ENCODE assay signal across 9 mouse cellular contexts in the genomic region with DNA sequence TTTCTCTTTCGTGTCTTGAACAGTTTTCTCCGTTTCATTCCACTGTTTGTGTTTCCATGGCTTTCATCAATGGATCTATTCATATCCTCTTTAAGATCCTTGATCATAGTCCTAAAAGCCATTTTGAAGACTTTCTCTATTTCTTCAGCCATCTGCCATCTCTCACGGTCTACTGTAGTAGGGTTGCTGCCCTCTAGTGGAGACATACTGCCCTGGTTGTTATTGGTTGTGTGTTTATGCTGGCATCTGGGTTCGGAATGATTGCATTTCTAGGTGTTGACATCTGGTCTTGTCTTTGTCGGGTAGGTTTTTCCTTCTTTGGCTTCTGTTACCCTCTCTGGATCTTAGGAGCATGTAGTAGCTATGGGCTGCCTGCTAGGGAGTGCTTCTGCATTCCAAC. TPM values are rescaled to one million over a fixed set of nuclear protein-coding genes. Genes with fewer than 3 reads are reported as not detected.
A peak's percentile ranks its signal among the peaks of the same experiment; 100 is the strongest.
DNase-seq lines count a peak whose midpoint lies in the region; ATAC-seq and TF ChIP-seq lines count a peak whose summit lies in the region.
"Had no signal": no experiment of that assay in that cellular context is flagged by ENCODE, and none has a peak within 500 bp of the region (broad histone marks: within the 10 kb centered on the region; RNA-seq: fewer than 3 reads in every experiment).

No protein-coding gene starts in this region.

- H3K4me3 ChIP-seq in heart, embryonic 10.5 days, result no peak overlapping the region
- no peak overlapping the region for H3K4me3 ChIP-seq in forebrain, embryonic 11.5 days (ENCODE audit: low read depth, low read length)
- H3K4me3 ChIP-seq: myocyte had no signal

- 0 out of 2 replicates have a peak, but pooled peaks cover 9% of the 10 kb centered on the region for H3K27me3 ChIP-seq in heart, embryonic 10.5 days (ENCODE audit: insufficient read depth, poor library complexity, severe bottlenecking)
- no peaks in the 10 kb centered on the region for H3K27me3 ChIP-seq in Patski
- no peaks in the 10 kb centered on the region for H3K27me3 ChIP-seq in forebrain, embryonic 11.5 days (ENCODE audit: control insufficient read depth, insufficient read depth, low read length)

- H3K36me3 ChIP-seq in heart, embryonic 10.5 days, result no peaks in the 10 kb centered on the region
- H3K36me3 ChIP-seq in forebrain, embryonic 11.5 days (ENCODE audit: control insufficient read depth, insufficient read depth, low read length), result no peaks in the 10 kb centered on the region

- POLR2A ChIA-PET in Patski (lab: Charles Lee), result no interaction called here

- peaks cover 4% of the 10 kb centered on the region; the same call in 1 of the 2 replicates for H3K4me1 ChIP-seq in heart, embryonic 10.5 days
- no peaks in the 10 kb centered on the region for H3K4me1 ChIP-seq in forebrain, embryonic 11.5 days (replicated peaks; ENCODE audit: control insufficient read depth, insufficient read depth, low read length)

- peak; percentile 71 for TF ChIP-seq CTCF in Patski (IDR thresholded peaks at IDR 0.05)

- ATAC-seq in Patski, result no peak
- ATAC-seq in forebrain, embryonic 11.5 days (replicated peaks; ENCODE audit: low FRiP score), result no peak

- 35% methylated on average over 5 of the region's 5 CpGs for WGBS in heart, embryonic 10.5 days
- WGBS in forebrain, embryonic 11.5 days, result 52% methylated on average over 5 of the region's 5 CpGs

- no peak overlapping the region for H3K9ac ChIP-seq in forebrain, embryonic 11.5 days (ENCODE audit: low read length)

- no peaks in the 10 kb centered on the region for H3K9me3 ChIP-seq in heart, embryonic 10.5 days
- no peaks in the 10 kb centered on the region; the same call in 1 of the 2 replicates for H3K9me3 ChIP-seq in forebrain, embryonic 11.5 days (ENCODE audit: control insufficient read depth, low read length)

- CTCF ChIA-PET in Patski (lab: Charles Lee), result no interaction called here

- no peak overlapping the region for H3K4me2 ChIP-seq in forebrain, embryonic 11.5 days (ENCODE audit: low read depth, low read length, severe bottlenecking)

- in situ Hi-C loops in Patski (cut with MboI; ENCODE audit: low pct_unique_long_range_greater_than_20kb), result no loop called here

- peak; percentile 13 for DNase-seq in heart, adult 8-10 months (ENCODE audit: low spot score)
- no peak for DNase-seq in heart, embryonic 10.5 days (ENCODE audit: low spot score)
- DNase-seq in 3T3-L1 (ENCODE audit: low read depth, low spot score) (peak; percentile 71), Patski (ENCODE audit: low read depth, low spot score) (no peak)
- peak; percentile 77 for DNase-seq in embryo, embryonic 10 days (ENCODE audit: low spot score)
- DNase-seq in layer of hippocampus, adult 11-12 months (ENCODE audit: low spot score), result peak; percentile 62
- DNase-seq in mesoderm, embryonic 11.5 days (ENCODE audit: low read depth, low spot score), result peak; percentile 66
- DNase-seq in forebrain, embryonic 11.5 days (ENCODE audit: low spot score), result no peak

- no peak overlapping the region for H3K27ac ChIP-seq in heart, embryonic 10.5 days
- H3K27ac ChIP-seq in forebrain, embryonic 11.5 days (ENCODE audit: low read depth, low read length), result no peak overlapping the region

RNA-seq across cellular contexts. Expression of a gene that starts 11.2 kb away (rescaled TPM):
- under 1 TPM in 1 of 4 experiments, not detected in 3; 0.09 TPM for total RNA-seq in heart, adult 8-10 months (2022)
- polyA plus RNA-seq in heart, embryonic 10.5 days (2016; fragmentation: Nextera tagmentation; extraction: Ambion mirVana), result 0.04 and 0.05 TPM in 2 replicates
- not detected for polyA plus RNA-seq in Patski (2021)
- polyA plus RNA-seq in forebrain, embryonic 11.5 days (2014; fragmentation: Nextera tagmentation; extraction: Ambion mirVana), result 0.07 and 0.17 TPM in 2 replicates
- polyA plus RNA-seq: myocyte had no signal

RNA-seq across cellular contexts. Expression of a gene that starts 30.5 kb away (rescaled TPM):
- not detected for total RNA-seq in heart, adult 8-10 months (2022)
- polyA plus RNA-seq in heart, embryonic 10.5 days (2016; fragmentation: Nextera tagmentation; extraction: Ambion mirVana), result 0.21 and 0.55 TPM in 2 replicates
- polyA plus RNA-seq in Patski (2021), result 0.47 TPM
- polyA plus RNA-seq in forebrain, embryonic 11.5 days (2014; fragmentation: Nextera tagmentation; extraction: Ambion mirVana), result 0.37 and 0.56 TPM in 2 replicates
- polyA plus RNA-seq: myocyte had no signal

RNA-seq across cellular contexts. Expression of a gene that starts 52.2 kb away (rescaled TPM):
- under 1 TPM; 0.14 to 0.57 (median 0.39) TPM for total RNA-seq in heart, adult 8-10 months (2022)
- 7.4 and 15.7 TPM in 2 replicates for polyA plus RNA-seq in heart, embryonic 10.5 days (2016; fragmentation: Nextera tagmentation; extraction: Ambion mirVana)
- not detected for polyA plus RNA-seq in Patski (2021)
- polyA plus RNA-seq in forebrain, embryonic 11.5 days (2014; fragmentation: Nextera tagmentation; extraction: Ambion mirVana), result 83.2 and 84.0 TPM in 2 replicates
- polyA plus RNA-seq: myocyte had no signal

Comparison
In these comparisons a context has a peak if more than half of its experiments do, and no peak if none do; other contexts are left out.
1. DNase-seq: peak in heart, adult 8-10 months (single experiment), 3T3-L1 (single experiment), embryo, embryonic 10 days (single experiment), layer of hippocampus, adult 11-12 months (single experiment) and mesoderm, embryonic 11.5 days (single experiment); none in heart, embryonic 10.5 days (single experiment), Patski (single experiment) and forebrain, embryonic 11.5 days (single experiment).